Mouse (Mus musculus): Measurements from ENCODE around the gene Plvap.

The Plvap gene

DNA sequence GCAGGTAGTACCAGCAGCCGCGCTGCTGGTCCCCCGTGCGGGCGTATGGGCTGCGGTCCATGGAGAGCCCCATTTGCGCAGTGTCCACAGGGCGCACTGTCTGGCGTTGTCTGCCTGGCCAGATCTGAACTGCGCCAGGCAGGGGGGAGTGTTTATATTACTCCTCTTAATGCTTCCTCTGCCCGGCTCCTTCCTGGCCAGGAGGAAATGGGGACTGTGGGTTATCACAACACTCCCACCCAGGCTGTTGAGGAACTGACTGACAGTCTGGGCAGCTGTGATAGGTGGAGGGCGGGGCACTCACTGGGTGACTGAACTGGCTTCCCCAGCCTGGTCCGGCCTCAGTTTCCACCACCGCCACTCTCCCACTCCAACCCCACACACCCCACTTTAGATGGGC is at the start of gene Plvap:
TSS of gene Plvap (minus strand) at position 109 of the 400 bp plus-strand sequence.
- DNase-seq (ENCODE audit: low read depth, low spot score), result no peak

DNA sequence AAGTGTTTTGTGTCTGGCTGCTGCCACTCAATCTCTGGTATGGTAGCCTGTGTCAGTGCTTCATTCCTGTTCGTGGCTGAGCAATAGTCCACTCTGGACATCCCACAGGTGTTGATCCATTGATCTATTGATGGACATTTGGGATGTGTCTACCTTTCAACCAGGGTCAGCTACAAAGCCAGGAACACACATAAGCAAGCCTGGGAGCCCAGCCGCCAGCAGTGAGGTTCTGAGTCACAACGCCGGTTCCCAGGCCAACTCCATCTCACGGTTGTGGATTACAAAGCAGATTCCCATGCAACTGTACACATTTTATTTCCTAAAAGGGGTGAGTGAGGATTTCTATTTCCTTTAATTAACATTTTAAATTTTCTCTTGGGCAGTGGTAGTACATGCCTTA is 49.2 kb upstream of the Plvap start:
- no peak for DNase-seq (ENCODE audit: low read depth, low spot score)

DNA sequence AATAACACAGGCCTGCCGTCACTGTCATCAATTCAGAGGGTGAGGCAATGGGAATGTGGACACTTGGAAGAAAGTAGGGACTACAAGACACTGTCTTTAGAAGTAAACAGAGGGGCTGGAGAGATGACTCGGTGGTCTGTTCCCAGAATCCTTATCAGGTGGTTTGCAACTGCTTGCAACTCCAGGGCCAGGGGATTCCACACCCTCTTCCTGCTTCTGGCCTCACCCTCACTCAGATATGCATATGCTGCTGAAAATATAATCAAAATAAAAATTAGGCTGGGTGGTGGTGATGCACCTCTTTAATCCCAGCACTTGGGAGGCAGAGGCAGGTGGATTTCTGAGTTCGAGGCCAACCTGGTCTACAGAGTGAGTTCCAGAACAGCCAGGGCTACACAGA is 48.5 kb upstream of the Plvap start:
- DNase-seq (ENCODE audit: low read depth, low spot score), result no peak

DNA sequence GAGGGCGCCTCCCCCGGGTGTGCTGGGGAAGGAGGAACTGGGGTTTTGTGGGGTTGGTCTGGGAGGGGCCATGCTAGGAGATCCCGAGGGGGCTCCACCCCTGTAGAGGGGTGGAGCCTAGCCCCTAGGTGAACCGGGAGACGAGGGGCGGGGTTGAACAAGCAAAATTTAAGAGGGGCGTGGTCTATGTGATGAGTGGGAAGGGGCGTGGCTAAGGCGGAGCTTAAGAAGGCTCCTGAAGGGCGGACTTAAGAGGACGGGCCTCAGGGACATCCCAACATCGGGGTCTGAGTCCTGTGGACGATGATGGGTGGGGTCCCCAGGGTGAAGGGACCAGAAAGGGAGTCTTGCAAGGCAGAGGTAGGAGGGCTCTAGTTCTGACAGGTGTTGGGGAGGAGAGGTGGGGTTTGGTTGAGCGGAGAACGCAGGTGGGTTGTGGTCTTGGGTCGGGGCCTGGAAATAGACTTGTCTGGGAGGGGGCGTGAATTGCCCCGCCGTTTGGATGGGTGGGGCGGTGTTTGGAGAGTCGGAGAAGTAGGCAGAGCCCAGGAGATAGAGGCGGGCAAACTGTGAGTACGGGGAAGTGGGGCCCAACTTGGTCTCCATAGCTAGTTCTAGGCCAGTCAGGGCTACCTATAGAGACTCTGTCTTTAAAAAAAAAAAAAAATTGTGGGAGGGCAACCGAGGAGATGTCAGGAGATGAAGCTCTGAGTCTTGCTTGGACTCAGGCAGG is 47.6 kb upstream of the Plvap start:
- DNase-seq (ENCODE audit: low read depth, low spot score), result peak; percentile 87

GRCm38 (mm10) chr8:71558071-71558957 is 46.8 kb upstream of the Plvap start, which contains the start of gene Tmem221:
Gene Tmem221 (minus strand): TSS chr8:71558871.
- DNase-seq (ENCODE audit: low read depth, low spot score), result peak; percentile 55

GRCm38 (mm10) chr8:71554644-71555043 is 43.1 kb upstream of the Plvap start:
- DNase-seq (ENCODE audit: low read depth, low spot score), result no peak

GRCm38 (mm10) chr8:71554001-71554400 is 42.4 kb upstream of the Plvap start:
- DNase-seq (ENCODE audit: low read depth, low spot score), result no peak

- no peak for DNase-seq (ENCODE audit: low read depth, low spot score)
Measured at GRCm38 (mm10) chr8:71552770-71553169, 41.2 kb upstream of the Plvap start.

GRCm38 (mm10) chr8:71550754-71551153 is 39.2 kb upstream of the Plvap start:
- no peak for DNase-seq (ENCODE audit: low read depth, low spot score)

DNA sequence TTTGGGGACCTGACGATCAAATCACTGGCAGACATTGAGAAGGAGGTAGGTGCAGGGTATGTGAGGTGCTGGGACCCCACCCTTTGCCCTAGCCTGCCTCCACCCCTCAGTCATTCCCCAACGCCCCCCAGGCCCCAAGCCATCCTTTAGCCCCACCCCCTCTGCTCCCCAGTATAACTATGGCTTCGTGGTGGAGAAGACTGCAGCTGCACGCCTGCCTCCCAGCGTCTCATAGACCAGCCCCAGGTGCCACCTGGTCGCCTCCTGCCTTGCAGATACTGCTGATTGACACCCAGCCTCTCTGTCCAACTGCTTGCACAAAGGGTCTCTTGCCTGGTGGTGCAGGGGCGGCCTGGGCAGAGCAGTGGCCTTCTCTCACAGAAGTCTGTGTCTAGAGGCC is 36.0 kb upstream of the Plvap start:
- no peak for DNase-seq (ENCODE audit: low read depth, low spot score)

DNA sequence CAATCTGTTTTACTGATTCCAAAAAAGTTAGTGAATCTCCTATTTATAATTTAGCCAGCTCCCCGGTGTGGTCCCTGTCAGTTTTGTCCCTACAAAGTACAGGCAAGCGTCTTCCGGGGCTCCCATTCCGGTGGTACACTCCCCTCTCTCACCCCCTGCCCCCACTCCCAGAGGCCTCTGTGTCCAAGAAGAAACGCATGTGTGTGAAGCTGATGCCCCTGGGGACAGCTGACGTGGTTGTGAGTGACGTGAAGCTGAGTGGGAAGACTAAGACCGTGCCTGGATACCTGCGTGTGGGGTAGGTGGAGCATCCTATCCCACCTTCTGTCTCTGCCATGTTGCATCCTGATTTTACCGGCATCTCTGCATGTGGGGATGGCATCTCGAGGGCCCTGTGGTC is 33.5 kb upstream of the Plvap start:
- DNase-seq (ENCODE audit: low read depth, low spot score), result no peak

DNA sequence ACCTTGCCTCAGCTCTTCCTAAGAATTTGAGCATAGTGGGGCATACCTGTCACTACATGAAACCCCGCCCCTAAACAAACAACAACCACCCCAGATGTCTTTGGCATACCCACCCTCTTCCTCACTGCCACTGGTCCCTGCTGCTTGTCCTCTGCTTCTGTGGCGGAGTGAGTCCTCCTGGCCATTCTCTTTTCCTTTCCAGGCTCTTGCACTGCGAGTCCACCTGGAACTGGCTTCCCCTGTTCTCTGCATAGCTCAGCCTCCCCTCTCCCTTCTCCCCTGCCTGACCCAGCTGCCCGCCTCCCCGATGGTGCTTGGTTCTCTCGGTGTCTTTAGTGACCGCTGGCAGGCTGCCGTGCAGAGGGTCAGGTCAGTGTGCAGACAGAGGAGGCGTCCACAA is 32.2 kb upstream of the Plvap start:
- no peak for DNase-seq (ENCODE audit: low read depth, low spot score)

DNA sequence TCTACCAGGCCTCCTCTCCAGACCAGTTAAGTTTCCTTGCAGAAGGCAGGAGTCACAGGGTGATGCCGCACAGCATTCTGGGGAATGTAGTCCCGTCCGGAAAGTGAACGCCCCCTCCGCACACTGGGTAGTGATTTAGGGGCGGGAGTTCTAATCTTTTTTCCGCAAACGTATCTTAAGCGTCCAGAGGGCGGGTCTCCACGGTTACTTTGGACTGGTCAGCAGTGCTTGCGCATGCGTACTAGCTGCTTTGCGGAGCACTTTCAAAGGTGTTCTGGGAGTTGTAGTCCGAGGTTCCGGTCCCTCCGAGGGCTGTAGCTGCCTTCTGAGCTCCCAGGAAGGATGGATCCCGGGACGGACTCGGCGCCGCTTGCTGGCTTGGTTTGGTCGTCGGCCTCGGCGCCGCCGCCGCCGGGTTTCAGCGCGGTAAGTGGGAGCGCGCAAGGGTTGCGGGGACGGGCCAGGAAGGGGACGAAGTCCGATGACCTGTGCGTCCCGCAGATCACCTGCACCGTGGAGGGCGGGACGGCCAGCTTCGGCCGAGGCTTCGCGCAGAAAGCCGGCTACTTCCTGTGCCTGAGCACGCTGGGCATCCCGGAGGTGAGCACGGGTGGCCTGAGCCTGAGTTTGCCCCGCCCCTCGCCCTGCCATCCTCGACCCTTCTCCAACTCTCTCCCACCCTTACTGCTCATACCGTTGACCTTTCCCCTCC is 31.2 kb upstream of the Plvap start, which contains the start of gene Mvb12a:
TSS of gene Mvb12a (plus strand) at position 291 of the 712 bp plus-strand sequence.
- peak; percentile 97 for DNase-seq (ENCODE audit: low read depth, low spot score)

- peak; percentile 94 for DNase-seq (ENCODE audit: low read depth, low spot score)
Measured at GRCm38 (mm10) chr8:71537028-71537867, 25.7 kb upstream of the Plvap start, which contains the start of gene Bst2. Gene Bst2 (minus strand): TSS chr8:71537456.

DNA sequence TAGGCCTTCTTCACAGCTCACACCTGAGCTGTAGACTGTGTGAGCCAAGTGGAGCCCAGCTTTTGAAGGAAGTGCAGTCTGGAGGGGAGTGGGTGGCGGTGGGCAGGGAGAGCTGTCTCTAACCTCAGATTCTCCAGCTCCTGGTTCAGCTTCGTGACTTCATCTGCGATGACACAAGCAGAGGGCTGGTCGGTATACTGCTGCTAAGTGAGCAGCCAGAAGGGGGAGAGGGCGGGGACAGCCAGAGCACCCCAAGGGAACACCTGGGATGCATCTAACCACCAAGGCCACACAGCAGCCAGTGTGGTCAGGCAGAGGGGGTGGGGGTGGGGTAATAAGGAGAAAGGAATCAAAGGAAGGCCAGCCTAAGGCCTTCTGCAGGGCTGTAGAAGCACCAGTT is 24.1 kb upstream of the Plvap start:
- peak; percentile 27 for DNase-seq (ENCODE audit: low read depth, low spot score)

DNA sequence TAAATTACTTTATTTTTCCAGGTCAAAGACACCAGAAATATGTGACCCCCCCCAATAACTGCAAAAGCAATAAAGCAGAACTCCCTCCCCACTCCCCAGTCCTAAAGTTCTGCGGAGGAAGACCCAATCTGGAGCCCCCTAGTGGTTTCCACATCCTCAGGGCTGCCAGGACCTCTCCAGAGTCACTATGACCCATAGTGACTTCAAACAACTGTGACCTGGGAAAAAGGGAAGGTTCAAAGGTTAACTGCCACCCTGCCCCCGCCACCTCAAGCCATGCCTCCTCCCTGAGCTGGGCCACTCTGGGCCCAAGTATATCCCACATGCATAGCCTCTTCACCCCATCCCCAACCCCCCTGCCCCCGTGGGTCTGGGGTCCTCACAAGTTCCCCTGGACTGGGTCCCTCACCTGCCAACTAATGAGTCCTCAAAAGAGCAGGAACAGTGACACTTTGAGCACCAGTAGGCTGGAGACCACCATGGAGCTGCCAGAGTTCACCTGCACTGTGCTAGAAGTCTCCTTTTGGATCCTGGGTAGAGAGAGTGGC is 22.8 kb upstream of the Plvap start:
- no peak for DNase-seq (ENCODE audit: low read depth, low spot score)

- DNase-seq (ENCODE audit: low read depth, low spot score), result peak; percentile 65
Measured at GRCm38 (mm10) chr8:71530735-71531467, 19.3 kb upstream of the Plvap start.

GRCm38 (mm10) chr8:71528362-71529073 is 17.0 kb upstream of the Plvap start:
- DNase-seq (ENCODE audit: low read depth, low spot score), result peak; percentile 67

- no peak for DNase-seq (ENCODE audit: low read depth, low spot score)
Measured at GRCm38 (mm10) chr8:71527162-71527870, 15.8 kb upstream of the Plvap start.

All from CD4-positive, CD25-positive, alpha-beta regulatory T cell, adult 2 months (primary cell).